Mouse (Mus musculus): ENCODE data around the gene Papss2. TPM values are rescaled to one million over a fixed set of nuclear protein-coding genes. Genes with fewer than 3 reads are reported as not detected.

The Papss2 gene
- polyA plus RNA-seq (2011; ENCODE audit: insufficient read depth, insufficient read length, low replicate concordance, missing spikeins): 1.4 and 4.3 TPM in 2 replicates

DNA sequence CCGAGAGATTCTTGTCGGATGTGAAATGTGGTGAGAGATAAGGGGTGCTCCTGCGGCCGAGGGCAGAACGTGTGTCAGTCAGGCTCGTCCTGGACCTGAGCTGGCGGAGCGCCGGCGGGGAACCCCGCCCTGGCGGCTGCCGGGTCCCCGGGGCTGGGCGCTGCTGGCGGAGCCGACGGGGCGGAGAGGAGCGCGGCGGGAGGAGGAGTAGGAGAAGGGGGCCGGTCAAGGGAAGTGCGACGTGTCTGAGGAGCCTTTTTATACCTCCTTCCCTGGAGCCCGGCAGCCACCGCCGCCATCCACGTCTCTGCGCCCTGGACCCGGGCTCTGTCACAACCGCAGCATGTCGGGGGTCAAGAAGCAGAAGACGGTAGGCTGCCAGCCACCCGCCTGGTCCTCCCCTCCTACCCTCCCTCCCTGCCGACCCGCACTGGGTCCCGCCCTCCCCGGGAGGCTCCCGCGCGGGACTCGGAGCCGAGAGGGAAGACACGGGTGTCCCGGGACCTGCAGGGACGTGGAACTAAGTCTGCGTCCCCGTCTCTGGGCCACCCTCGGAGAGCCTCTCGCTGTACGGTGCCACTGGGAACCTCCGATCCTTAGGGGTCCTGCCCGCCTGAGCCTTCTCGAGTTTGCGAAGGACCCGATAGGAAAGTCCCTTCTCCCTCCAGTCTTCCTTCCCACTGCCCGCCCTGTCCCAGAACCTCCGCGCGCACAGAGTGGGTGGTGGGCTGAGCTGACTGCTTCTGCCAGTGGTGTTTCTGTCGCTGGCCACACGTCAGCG is at the start of gene Papss2:
Papss2 (plus strand) TSS at position 285 of the 781 bp plus-strand sequence.
- TF ChIP-seq POLR2A (IDR thresholded peaks at IDR 0.05; ENCODE audit: borderline replicate concordance, control insufficient read depth, low read depth, low read length) (no peak), CTCF (IDR thresholded peaks at IDR 0.05; ENCODE audit: control insufficient read depth, insufficient read depth, low read length) (no peak)
- Histone ChIP-seq H3K4me3 (replicated peaks; ENCODE audit: control insufficient read depth, low read depth, low read length) (peak within 1 kb of the TSS; percentile 72), H3K27ac (ENCODE audit: control insufficient read depth, insufficient read depth, low read depth, low read length, poor library complexity) (no peak within 1 kb of the TSS; the same call in 1 of the 2 replicates), H3K4me1 (ENCODE audit: control insufficient read depth, insufficient read depth, low read length) (peaks cover 2% of the 10 kb centered on the region)
- WGBS: 1% methylated on average over 62 of the region's 64 CpGs

DNA sequence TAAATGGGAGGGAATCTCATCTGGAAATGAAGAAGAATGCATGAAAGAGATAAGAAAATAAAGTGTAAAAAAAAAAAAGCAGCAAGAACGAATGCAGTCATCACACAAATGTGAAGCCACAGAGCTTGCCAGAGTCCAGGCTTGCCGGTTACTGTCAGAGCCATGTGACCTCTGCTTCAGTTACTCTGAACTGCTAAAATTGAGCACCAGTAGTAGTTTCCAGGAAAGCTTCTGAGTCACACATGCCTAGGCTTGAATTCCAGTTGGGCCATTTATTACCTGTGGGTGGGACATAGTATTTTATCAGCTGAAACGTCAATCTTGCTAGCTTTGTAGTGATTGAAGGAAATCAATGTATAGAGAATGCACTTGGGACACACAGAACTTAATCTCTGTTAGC is 48.2 kb upstream of the Papss2 start:
- Histone ChIP-seq H3K4me3 (replicated peaks; ENCODE audit: control insufficient read depth, low read depth, low read length) (no peak overlapping the region), H3K4me1 (ENCODE audit: control insufficient read depth, insufficient read depth, low read length) (no peaks in the 10 kb centered on the region), H3K27ac (ENCODE audit: control insufficient read depth, insufficient read depth, low read depth, low read length, poor library complexity) (no peak overlapping the region)
- no peak for TF ChIP-seq CTCF (IDR thresholded peaks at IDR 0.05; ENCODE audit: control insufficient read depth, insufficient read depth, low read length)
- no peak for TF ChIP-seq POLR2A (IDR thresholded peaks at IDR 0.05; ENCODE audit: borderline replicate concordance, control insufficient read depth, low read depth, low read length)
- 64% methylated on average over 3 of the region's 3 CpGs for WGBS

DNA sequence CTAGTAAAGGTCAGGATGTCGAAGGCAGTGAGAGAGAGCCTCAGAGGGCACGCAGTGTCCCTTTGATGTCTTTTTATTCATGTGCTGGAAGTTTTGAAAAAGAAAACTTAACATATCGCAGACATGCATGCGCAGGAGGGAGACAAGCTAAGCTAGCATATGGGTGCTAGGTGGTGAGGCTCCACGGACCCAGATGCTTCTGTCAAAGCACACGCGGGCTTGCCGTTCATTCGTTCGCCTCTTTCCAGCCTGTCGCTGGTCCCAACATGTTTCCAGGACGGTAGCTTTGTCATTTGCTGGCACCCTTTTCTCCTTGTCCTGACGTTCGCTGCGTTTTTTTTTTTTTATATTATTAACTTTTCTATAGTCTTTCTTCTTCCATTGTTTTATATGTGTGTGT is 47.4 kb upstream of the Papss2 start:
- TF ChIP-seq CTCF (IDR thresholded peaks at IDR 0.05; ENCODE audit: control insufficient read depth, insufficient read depth, low read length) (no peak), POLR2A (IDR thresholded peaks at IDR 0.05; ENCODE audit: borderline replicate concordance, control insufficient read depth, low read depth, low read length) (no peak)
- 91% methylated on average over 15 of the region's 15 CpGs for WGBS
- H3K4me3 ChIP-seq (replicated peaks; ENCODE audit: control insufficient read depth, low read depth, low read length): no peak overlapping the region
- no peak overlapping the region for H3K27ac ChIP-seq (ENCODE audit: control insufficient read depth, insufficient read depth, low read depth, low read length, poor library complexity)
- peaks cover 1% of the 10 kb centered on the region; the same call in 1 of the 2 replicates for H3K4me1 ChIP-seq (ENCODE audit: control insufficient read depth, insufficient read depth, low read length)

DNA sequence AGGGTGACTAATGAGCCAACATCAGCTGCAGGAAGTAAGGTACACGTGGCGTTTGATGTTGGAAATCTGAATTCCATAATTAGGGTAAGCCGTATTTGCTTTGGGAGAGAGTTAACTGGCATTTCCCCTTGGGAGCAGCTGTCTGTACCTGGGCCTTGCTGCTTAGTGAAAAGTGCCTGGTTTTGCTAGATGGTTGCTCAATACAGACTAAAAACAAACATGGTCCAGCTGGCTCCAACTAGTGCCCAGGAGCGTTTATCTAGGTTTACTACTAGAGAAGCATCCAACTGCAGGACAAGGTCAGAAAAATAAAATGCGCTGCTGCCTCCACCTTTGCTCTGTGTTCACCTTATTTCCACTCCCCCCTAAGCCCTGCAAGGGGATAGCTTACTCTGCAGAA is 45.1 kb upstream of the Papss2 start:
- WGBS: 76% methylated on average over 5 of the region's 5 CpGs
- Histone ChIP-seq H3K27ac (ENCODE audit: control insufficient read depth, insufficient read depth, low read depth, low read length, poor library complexity) (no peak overlapping the region), H3K4me1 (ENCODE audit: control insufficient read depth, insufficient read depth, low read length) (peaks cover 1% of the 10 kb centered on the region; the same call in 1 of the 2 replicates), H3K4me3 (replicated peaks; ENCODE audit: control insufficient read depth, low read depth, low read length) (no peak overlapping the region)
- TF ChIP-seq POLR2A (IDR thresholded peaks at IDR 0.05; ENCODE audit: borderline replicate concordance, control insufficient read depth, low read depth, low read length): no peak
- no peak for TF ChIP-seq CTCF (IDR thresholded peaks at IDR 0.05; ENCODE audit: control insufficient read depth, insufficient read depth, low read length)

DNA sequence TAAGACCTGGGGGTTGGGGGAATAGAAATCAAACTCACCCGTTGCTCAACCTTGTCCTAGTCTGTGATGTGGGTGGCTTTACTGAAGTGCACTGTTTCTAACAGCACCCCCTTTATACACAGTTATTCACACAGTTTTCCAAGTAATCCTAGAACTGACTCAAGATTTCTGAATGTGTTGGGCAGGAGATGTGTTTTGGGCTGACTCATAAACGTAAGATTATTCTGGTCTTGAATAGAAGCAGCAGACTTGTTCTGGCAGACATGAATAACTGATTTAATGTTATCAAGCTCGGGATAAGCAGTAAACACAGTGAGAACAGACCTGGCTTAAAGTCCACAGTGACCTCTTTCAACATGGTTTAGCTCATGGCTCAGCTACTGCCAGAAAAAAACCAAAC is 44.1 kb upstream of the Papss2 start:
- TF ChIP-seq CTCF (IDR thresholded peaks at IDR 0.05; ENCODE audit: control insufficient read depth, insufficient read depth, low read length): no peak
- no peak for TF ChIP-seq POLR2A (IDR thresholded peaks at IDR 0.05; ENCODE audit: borderline replicate concordance, control insufficient read depth, low read depth, low read length)
- H3K27ac ChIP-seq (ENCODE audit: control insufficient read depth, insufficient read depth, low read depth, low read length, poor library complexity): no peak overlapping the region
- WGBS: 71% methylated on average over 3 of the region's 3 CpGs
- H3K4me3 ChIP-seq (replicated peaks; ENCODE audit: control insufficient read depth, low read depth, low read length): no peak overlapping the region
- peaks cover 1% of the 10 kb centered on the region; the same call in 1 of the 2 replicates for H3K4me1 ChIP-seq (ENCODE audit: control insufficient read depth, insufficient read depth, low read length)

DNA sequence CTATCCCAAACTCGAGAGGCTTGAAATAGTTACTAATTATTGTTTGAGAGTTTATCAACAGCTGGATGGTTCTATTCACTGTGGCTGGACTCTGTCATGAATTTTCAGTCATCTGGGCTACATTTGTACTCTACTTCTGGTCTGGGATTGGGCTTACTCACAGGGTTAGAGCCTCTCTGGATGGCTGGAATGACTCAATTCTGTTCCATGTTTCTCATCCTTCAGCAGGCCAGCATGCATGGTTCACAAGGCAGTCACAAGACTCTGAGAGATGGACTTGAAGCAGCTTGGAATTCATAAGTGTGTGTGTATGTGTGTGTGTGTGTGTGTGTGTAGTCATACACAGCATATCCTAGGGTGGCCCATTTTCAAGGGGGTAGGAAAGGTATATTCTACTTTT is 43.5 kb upstream of the Papss2 start:
- Histone ChIP-seq H3K4me3 (replicated peaks; ENCODE audit: control insufficient read depth, low read depth, low read length) (no peak overlapping the region), H3K4me1 (ENCODE audit: control insufficient read depth, insufficient read depth, low read length) (peaks cover 1% of the 10 kb centered on the region; the same call in 1 of the 2 replicates), H3K27ac (ENCODE audit: control insufficient read depth, insufficient read depth, low read depth, low read length, poor library complexity) (no peak overlapping the region)
- WGBS: 44% methylated on average over 1 of the region's 1 CpGs
- TF ChIP-seq CTCF (IDR thresholded peaks at IDR 0.05; ENCODE audit: control insufficient read depth, insufficient read depth, low read length) (no peak), POLR2A (IDR thresholded peaks at IDR 0.05; ENCODE audit: borderline replicate concordance, control insufficient read depth, low read depth, low read length) (no peak)

DNA sequence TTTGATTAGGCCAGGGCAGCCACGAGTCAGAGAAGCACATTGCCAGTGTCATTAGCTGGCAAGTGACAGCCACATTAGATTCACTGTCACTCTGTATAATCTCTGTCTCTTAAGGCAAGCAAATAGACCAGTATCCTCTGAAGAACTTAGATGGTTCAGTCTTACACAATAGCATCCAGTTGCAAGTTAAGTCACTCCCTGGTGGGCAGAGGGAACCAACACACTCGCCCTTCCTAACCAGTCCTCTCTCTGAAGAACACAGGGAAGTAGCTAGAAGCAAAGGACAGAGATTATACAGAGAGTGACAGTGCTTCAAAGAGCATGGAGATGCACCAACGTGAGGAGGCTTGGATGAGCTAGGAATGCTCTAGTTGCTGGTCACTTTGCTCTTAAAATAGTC is 42.3 kb upstream of the Papss2 start:
- Histone ChIP-seq H3K27ac (ENCODE audit: control insufficient read depth, insufficient read depth, low read depth, low read length, poor library complexity) (no peak overlapping the region), H3K4me1 (ENCODE audit: control insufficient read depth, insufficient read depth, low read length) (peaks cover 1% of the 10 kb centered on the region; the same call in 1 of the 2 replicates), H3K4me3 (replicated peaks; ENCODE audit: control insufficient read depth, low read depth, low read length) (no peak overlapping the region)
- WGBS: 44% methylated on average over 3 of the region's 3 CpGs
- TF ChIP-seq POLR2A (IDR thresholded peaks at IDR 0.05; ENCODE audit: borderline replicate concordance, control insufficient read depth, low read depth, low read length) (no peak), CTCF (IDR thresholded peaks at IDR 0.05; ENCODE audit: control insufficient read depth, insufficient read depth, low read length) (no peak)

DNA sequence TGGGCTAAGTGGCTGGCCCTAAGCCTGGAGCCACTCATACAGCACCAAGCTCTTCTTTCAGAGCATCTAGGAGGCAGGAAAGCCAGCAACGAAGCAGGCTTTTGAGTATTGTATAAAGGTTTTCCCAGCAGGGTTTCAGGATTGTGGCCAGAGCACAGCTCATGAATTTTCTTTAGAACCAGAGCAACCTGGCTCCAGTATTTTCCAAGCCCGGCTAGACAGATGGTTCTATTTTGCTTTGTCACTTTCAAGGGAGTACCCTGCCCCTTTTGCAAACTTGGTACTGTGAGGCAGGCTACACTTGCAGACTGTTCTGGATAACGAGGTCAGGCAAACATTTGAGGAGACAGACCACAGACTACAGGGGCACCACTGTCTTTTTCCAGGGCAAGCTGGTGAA is 40.3 kb upstream of the Papss2 start:
- 70% methylated on average over 3 of the region's 3 CpGs for WGBS
- TF ChIP-seq POLR2A (IDR thresholded peaks at IDR 0.05; ENCODE audit: borderline replicate concordance, control insufficient read depth, low read depth, low read length): no peak
- TF ChIP-seq CTCF (IDR thresholded peaks at IDR 0.05; ENCODE audit: control insufficient read depth, insufficient read depth, low read length): no peak
- H3K4me3 ChIP-seq (replicated peaks; ENCODE audit: control insufficient read depth, low read depth, low read length): no peak overlapping the region
- H3K4me1 ChIP-seq (ENCODE audit: control insufficient read depth, insufficient read depth, low read length): peaks cover 1% of the 10 kb centered on the region; the same call in 1 of the 2 replicates
- no peak overlapping the region for H3K27ac ChIP-seq (ENCODE audit: control insufficient read depth, insufficient read depth, low read depth, low read length, poor library complexity)

Data from bone marrow, adult 2 months (tissue).